Mouse (Mus musculus): Measurements from ENCODE around the gene G6pc. TPM values are rescaled to one million over a fixed set of nuclear protein-coding genes. Genes with fewer than 3 reads are reported as not detected.
"Not testable (repeated sequence)": the region's sequence is repeated elsewhere in the genome, so short reads cannot be mapped to it uniquely, and the experiment has no call there.

G6pc gene
- total RNA-seq, 2 experiments from 2014 or later: not detected

DNA sequence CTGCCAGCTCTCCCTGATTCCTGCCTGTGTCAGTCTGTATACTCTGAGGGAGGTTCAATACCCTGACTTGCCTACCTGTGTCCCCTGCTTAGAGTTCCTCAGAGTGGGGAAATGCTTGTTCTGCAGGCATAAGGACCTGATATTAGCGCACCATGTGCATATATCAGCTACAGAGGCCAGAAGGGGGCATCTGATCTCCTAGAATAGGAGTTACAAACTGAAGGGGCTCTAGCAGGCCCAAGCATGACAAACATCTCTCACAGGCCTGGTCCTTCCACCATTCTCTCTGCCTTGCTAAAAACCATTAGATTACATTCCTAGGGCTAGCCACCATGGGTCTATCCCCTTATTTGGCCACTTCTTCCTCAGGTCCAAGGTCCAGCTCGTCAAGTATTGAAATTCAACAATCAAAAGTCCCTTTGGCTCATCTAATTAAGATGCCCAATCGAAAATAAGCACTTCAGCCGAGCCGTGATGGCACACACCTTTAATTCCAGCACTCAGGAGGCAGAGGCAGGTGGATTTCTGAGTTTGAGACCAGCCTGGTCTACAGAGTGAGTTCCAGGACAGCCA is 12.8 kb upstream of the G6pc start:
- ATAC-seq (replicated peaks; ENCODE audit: low FRiP score, poor library complexity, severe bottlenecking): no peak

DNA sequence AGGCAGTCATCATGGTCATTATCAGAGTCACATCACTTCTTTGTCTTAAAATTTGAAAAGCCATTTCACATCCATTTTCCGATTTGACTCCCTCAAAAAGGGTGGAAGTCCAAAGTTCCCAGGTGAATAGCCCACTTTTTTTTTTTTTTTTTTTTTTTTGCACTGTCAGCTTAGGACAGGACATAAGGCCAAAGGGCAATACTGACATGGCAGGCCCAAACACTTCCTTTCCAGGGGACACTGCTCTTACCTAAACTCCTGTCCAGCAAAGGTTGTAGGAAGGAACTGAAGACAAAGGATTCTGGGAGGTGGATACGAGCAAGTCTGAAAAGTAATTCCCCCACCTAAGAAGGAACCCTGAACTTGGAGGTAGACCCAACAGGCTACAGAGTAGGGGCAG is 11.4 kb upstream of the G6pc start:
- no peak for ATAC-seq (replicated peaks; ENCODE audit: low FRiP score, poor library complexity, severe bottlenecking)

DNA sequence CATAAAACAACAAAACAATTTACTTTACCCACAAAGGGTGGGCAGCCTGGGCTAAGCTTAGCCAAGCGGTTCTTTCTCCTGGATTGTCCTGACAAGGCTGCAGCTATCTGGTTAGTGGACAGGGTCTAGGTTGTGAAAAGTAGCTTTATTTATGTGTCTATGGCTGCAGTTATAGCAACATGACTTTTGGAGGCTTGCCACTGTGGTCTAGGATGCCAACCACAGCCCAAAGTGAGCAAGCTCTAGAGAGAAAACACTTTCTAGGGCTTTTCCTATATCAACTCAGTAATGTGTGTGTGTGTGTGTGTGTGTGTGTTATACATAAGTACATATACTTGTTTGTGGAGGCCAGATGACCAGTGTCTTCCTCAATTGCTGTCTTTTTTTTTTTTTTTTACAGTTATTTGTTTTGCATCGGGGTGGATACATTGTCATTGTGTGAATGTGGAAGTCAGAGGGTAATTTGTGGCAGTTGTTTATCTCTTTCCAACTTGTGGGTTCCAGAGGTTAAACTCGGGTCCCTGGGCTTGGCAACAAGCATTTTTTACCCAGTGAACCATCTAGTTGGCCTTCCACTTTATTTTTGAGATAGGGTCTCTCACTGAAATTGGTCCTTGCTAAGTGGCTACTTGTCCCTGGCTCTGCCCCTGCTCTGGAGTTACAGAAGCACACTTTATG is 9.7 kb upstream of the G6pc start:
- ATAC-seq (replicated peaks; ENCODE audit: low FRiP score, poor library complexity, severe bottlenecking): no peak

DNA sequence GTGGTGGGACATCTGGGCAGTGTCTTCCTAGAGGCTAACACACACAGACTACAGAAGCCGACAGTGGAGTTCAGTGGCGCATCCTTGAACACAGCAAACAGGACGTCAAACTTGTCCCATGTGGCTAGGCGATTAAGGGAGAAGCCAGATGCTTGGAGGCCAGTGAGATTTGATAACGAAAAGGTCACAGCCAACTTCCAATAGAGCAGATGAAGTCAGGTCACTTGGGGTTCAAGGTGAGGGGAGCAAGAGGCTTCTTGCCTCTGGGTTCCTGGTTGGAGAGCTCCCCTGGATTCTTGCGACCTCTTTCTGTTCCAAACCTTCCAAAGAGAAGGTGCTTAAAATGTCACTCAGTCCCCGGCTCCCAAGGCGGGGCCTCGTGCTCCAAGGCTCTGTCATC is 7.6 kb upstream of the G6pc start:
- ATAC-seq (replicated peaks; ENCODE audit: low FRiP score, poor library complexity, severe bottlenecking): no peak

DNA sequence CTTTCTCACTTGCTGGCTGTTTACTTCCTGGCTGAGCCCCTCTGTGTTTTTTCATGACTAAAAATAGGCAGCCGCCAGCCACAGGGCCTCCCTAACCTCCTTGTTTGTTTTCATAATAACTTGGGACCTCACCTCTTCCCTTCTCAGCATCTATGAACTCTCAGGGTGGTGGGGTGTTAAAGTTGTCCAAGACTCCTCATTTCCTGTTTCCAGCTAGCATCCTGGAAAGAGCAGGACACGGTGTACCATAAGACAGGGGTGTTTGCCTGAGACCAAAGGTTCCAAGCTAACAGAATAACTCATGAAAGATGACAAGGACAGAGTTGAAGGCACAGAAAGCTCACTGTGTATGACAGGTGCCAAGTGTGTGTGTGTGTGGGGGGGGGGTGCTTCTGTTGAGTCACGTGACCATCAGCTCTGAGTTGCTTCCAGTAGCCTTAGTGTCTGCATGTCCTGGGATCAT is 6.7 kb upstream of the G6pc start:
- no peak for ATAC-seq (replicated peaks; ENCODE audit: low FRiP score, poor library complexity, severe bottlenecking)

DNA sequence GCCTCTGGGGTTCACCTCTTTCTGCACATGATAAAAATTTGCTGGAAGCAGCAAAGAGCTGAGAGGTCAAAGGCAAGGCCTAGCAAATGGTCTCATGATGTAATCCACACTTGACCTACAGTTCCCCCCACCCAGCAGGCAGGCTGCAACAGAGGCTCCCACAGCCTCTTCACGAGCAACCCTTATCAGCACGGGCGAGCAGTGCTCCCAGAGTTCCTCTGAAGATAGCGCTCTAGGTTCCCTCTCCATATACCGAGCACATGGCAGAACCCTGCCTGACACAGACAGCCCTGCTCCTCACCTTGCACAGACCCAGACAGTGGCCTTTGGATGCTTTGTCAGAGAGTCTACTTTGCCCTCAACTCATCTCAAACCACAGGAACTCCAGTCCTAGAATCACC is 2.8 kb upstream of the G6pc start:
- ATAC-seq (replicated peaks; ENCODE audit: low FRiP score, poor library complexity, severe bottlenecking): no peak

DNA sequence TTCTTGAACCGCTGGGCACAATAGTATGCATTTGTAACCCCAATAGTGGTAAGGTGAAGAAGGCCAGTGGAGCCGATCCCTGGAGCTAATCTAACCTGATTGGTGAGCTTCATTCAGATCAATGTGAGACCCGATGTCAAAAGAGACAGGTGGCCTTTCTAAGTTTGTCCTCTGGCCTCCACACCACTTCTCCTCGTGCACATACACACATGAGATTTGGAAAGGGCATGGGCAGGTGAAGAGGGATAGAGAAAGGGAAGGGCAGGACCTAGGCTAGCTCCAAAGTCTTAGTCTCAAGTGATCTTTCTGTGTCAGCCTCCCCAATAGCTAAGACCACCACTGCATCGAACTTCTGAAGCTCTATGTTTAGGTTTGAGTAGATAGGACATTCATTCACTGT is 2.8 kb downstream of the G6pc start:
- ATAC-seq (replicated peaks; ENCODE audit: low FRiP score, poor library complexity, severe bottlenecking): no peak

DNA sequence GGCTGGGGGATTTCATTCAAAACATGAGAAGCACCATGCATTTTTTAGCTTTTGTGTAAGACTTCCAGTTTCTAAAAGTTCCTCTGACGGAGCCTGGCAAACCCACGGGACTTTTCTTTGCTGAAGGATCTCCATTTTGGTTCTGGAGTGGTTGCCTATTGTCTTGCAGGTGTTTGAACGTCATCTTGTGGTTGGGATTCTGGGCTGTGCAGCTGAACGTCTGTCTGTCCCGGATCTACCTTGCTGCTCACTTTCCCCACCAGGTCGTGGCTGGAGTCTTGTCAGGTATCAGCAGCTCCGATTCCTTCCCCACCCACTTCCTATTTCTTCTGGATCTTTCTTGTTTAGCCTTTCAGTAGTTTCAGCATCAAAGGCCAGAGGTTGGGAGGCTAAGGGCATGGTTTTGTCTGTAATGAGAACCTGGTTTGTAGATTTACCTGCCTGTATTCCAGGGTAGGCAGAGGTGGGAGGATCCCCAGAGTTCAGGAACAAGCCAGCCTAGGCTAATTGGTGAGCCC is 7.1 kb downstream of the G6pc start:
- ATAC-seq (replicated peaks; ENCODE audit: low FRiP score, poor library complexity, severe bottlenecking): no peak

DNA sequence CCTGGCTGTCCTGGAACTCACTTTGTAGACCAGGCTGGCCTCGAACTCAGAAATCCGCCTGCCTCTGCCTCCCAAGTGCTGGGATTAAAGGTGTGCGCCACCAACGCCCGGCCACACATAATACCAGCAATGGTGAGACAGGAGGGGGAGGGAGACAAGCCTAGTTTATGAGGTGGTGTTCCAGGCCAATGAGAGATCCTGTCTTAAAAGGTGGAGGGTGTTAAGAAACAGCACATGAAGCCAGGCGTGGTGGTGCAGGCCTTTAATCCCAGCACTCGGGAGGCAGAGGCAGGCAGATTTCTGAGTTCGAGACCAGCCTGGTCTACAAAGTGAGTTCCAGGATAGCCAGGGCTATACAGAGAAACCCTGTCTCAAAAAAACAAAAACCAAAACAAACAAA is 10.8 kb downstream of the G6pc start:
- not testable (repeated sequence) for ATAC-seq (replicated peaks; ENCODE audit: low FRiP score, poor library complexity, severe bottlenecking)

DNA sequence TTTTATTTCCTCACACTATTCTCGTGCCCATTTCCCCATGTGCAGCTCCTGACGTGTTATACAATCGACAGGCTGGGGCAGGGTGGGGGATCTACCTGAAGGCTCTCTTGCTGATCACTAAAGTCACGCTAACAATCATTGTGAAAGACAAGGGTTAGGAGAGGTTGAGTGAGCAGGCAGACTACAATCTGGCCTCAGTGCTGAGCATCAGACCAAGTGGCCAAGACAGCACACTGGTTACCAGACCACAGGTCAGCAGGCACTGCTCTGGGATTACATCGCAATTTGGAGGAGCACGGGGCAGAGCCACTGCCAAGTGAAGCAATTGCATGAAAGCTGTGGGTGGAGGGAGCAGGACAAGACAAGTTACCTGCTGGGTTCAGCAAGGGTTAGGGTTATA is 11.6 kb downstream of the G6pc start:
- ATAC-seq (replicated peaks; ENCODE audit: low FRiP score, poor library complexity, severe bottlenecking): no peak

DNA sequence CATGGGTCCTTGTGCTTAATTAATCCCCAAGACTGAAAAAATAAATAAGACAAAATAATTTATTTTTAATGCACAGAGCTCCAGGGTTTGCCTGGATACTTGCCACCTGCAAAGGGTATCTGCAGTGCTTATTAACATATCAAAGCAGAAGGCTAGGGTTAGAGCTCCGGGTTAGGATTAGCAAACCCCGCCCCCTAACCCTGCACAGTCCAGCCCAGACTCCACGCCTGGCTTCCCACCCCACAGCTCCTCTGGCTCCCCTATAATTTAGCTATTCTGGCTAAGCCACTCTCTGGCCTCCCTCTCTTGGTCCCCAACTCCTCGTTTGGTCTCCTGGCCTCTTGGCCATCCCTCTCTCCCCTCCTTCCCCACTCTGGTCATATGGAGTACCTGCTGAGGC is 14.5 kb downstream of the G6pc start:
- peak; percentile 46; the same call in 1 of the 2 replicates for ATAC-seq (replicated peaks; ENCODE audit: low FRiP score, poor library complexity, severe bottlenecking)

DNA sequence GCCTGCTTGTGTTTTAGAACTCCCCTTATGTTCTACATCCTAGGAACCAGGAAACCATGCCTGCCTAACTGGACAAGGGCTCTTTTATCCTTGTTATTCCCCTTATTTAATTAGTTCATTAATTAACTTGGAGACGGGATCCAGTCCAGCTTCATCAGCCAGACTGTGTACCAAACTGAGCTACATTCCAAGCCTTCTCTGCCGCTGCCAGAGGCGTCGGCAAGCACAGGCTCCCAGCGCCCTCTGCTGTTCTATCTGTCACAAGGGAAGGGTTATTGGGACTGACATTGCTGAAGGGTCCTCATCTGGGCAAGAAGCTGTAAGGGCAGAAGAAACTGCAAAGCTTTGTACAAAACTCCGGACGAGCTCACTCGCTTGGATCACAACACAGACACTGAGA is 27.7 kb downstream of the G6pc start:
- peak; percentile 78 for ATAC-seq (replicated peaks; ENCODE audit: low FRiP score, poor library complexity, severe bottlenecking)

DNA sequence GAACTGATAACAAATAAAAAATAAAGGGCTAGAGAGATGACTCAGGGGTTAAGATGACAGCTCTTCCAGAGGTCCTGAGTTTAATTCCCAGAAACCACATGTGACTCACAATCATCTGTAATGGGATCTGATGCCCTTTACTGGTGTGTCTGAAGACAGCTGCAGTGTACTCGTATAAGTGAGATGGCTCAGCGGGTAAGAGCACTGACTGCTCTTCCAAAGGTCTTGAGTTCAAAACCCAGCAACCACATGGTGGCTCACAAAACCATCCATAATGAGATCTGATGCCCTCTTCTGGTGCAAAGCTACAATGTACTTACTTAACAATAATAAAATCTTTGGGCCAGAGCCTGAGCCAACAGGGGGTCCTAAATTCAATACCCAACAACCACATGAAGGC is 47.9 kb downstream of the G6pc start:
- ATAC-seq (replicated peaks; ENCODE audit: low FRiP score, poor library complexity, severe bottlenecking): no peak

DNA sequence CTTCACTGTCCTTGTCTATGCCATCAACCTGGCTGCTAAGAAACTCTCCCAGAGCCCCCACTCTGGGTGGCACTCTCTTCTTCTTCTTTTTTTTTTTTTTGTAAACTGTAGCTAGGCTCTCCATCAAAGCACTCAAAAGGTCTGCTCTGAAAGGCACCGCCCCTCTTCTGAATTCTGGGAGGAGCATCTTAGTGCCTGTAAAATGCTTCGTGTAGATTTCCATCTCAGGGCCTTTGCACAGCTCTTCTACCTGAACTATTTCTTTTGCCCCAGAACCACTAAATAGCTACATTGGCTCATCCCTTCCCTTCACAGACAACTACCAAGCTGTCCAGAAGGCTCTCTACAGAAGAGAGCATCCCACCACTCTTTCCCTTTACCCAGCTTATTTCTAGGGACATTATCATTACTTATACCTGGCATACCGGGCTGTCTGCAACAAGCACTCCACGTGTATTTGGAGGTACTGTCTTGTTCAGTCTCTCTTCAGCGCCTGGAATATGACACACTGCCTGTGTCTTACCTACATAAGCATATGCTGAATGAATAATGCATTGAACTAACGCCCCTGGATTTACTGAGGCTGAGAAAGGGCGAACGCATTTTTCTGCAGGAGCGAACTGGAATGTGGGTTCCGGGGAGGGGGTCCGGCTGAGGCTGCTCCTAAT is 49.2 kb downstream of the G6pc start:
- ATAC-seq (replicated peaks; ENCODE audit: low FRiP score, poor library complexity, severe bottlenecking): peak; percentile 78

DNA sequence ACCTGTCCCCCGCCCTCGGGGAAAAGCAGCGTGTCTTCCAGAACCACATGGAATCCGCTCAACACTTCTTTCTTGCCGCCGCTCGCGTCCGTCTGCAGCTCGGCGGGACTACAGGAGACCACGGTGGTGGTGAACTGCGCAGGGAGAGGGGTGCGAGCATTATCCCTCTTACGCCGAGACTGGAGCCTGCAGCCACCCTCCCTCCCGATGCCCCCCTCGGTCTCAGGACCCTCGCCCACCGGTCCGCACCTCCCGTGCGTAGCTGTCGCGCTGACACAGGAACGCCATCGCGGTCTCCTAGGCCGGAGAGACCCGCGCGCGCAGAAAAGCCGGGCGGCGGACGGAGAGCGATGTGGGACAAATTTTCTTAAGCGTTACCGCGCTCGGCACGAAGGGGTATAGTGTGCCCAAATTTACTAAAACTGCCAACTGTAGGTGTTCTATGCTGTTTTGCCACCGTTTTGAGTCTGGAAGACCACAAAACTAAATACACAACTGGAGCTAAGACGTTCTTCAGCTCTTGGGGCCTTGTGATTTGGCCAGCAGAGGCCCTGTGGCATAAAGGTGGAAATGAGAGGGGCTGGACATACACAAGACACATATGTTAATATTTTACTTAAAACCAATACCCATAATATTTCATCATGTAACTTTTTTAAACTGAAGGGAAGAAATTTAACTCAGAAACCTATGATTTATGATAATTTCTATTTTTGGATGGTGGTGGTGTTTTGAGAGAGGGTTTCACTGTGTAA is 49.9 kb downstream of the G6pc start, which contains the start of gene Aarsd1:
Aarsd1 (minus strand) TSS at position 515 of the 755 bp plus-strand sequence.
- ATAC-seq (replicated peaks; ENCODE audit: low FRiP score, poor library complexity, severe bottlenecking): peak; percentile 78

DNA sequence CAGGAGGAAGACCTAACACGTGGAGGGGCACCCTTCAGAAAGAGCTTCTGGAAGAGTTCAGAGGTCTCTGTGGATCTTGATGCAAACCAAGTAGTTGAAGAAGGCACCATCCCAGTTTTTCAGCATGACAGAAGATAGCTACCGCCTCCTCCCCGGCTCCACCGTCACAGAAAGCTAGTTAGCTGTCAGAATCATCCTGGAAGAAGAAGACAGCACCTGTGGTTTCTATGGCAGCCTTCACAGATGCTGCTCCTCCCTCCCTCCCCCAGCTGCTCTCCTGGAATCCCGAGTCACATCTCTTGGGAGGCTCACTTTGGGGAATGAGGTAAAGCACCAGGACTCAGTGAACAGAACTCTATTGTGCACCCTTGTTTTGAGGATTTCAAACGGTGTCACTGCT is 51.6 kb downstream of the G6pc start:
- no peak for ATAC-seq (replicated peaks; ENCODE audit: low FRiP score, poor library complexity, severe bottlenecking)

DNA sequence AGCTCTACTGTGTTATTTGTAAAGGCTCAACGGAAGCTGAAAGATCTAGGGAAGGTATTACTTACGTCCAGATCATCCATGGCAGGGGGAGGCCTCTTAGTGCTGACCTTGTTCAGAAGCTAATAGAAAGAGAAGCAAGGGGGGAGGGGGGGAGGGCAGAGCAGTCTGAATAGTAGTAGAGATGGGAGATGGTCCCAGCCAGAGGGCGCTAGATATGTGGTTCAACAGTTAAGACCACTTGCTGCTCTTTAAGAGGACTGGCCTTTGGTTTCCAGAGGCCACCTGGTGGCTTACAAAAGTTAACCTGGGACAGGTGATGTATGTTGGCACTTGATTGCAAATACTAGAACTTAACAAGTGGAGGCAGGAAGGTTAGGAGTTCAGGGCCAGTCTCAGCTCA is 52.2 kb downstream of the G6pc start:
- no peak for ATAC-seq (replicated peaks; ENCODE audit: low FRiP score, poor library complexity, severe bottlenecking)

DNA sequence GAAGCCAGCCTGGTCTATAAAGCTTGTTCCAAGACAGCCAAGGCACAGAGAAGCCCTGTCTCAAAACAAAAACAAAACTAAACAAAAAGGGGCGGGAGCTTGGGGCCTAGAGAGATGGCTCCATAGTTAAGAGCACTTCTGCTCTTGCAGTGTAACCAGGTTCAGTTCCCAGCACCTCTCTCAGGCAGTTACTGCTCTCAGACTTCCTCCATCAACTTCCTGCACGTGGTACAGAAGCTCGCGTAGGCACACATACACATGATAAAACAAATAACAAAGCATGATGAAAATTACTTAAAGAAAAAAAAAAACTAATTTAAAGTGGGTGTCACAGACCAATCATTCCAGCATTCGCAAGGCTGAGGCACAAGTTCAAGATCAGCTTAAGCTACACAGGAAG is 52.8 kb downstream of the G6pc start:
- no peak for ATAC-seq (replicated peaks; ENCODE audit: low FRiP score, poor library complexity, severe bottlenecking)

DNA sequence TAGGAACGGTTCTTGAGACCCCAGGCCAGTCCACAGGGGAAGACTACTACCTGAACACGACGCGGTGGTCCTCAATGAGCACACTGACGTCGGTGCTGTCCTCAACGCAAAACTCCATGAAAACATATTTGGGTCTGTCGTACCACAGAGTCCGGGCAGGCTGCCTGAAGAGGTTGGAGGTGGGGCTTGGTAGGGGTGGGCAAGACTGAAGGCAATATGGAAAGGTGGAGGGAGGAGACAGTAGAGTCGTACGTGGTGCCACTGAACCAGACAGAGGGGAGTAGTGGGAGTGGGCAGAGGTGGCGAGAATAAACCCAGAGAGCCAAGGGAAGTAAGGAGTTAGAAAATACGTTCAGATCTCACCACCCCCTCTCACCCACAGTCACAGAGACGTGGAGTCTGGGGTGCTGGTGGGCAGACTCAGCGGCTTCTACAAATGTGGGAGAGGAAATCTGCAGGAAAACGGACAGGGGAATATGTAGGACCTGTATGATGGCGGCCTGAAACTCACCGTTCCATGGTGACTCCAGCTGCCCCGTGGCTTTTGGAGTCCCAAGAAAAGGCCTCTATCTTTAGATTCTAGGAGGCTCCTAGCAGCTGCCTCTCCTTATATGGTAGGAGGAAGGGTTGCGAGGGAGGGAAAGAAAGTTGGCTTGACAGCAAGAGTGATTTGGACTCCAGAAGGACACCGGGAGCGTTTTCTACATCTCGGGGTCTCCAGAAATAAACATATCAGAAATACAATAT is 56.9 kb downstream of the G6pc start, which contains the start of gene Gm27029:
Gm27029 (minus strand) TSS at position 692 of the 747 bp plus-strand sequence.
- ATAC-seq (replicated peaks; ENCODE audit: low FRiP score, poor library complexity, severe bottlenecking): no peak

Data from erythroblast, adult 5-6 weeks (primary cell).